Mouse (Mus musculus): ENCODE measurements around the gene Map4k5.

DNA sequence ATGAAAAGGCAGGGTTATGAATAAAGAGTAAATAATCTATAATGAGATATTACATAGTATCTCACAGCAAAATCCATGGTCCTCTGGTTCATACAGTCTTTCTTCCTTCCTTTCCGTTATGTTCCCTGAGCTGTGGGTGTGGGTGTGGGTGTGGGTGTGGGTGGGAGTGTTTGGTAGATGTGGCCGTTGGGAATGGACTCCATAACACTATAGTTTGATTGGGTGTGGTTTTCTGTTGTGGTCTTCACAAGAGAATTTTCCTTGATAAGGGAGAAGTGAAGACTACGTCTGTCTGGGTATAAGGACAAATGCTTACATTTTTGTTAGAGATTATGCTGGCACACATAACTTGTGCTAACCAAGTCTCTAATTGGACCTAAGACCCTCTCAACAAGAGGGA is 30.6 kb upstream of the Map4k5 start:
- no peak for TF ChIP-seq CTCF (IDR thresholded peaks at IDR 0.05; ENCODE audit: control insufficient read depth, insufficient read depth, insufficient replicate concordance, low read depth, low read length)
- TF ChIP-seq POLR2A (IDR thresholded peaks at IDR 0.05; ENCODE audit: control insufficient read depth, low read depth, low read length) = no peak
